Mouse (Mus musculus) spleen, postnatal 10 days (tissue): ENCODE data around the gene Sla2.
"Not testable (repeated sequence)": the region's sequence is repeated elsewhere in the genome, so short reads cannot be mapped to it uniquely, and the experiment has no call there.

Experiments used
- DNase-seq, 2 experiments: peaks; one replicate each; pipeline ENCODE4 v3.0.0; 2021 to 2022; ENCODE audit warnings: low spot score in 2 of 2

The Sla2 gene

DNA sequence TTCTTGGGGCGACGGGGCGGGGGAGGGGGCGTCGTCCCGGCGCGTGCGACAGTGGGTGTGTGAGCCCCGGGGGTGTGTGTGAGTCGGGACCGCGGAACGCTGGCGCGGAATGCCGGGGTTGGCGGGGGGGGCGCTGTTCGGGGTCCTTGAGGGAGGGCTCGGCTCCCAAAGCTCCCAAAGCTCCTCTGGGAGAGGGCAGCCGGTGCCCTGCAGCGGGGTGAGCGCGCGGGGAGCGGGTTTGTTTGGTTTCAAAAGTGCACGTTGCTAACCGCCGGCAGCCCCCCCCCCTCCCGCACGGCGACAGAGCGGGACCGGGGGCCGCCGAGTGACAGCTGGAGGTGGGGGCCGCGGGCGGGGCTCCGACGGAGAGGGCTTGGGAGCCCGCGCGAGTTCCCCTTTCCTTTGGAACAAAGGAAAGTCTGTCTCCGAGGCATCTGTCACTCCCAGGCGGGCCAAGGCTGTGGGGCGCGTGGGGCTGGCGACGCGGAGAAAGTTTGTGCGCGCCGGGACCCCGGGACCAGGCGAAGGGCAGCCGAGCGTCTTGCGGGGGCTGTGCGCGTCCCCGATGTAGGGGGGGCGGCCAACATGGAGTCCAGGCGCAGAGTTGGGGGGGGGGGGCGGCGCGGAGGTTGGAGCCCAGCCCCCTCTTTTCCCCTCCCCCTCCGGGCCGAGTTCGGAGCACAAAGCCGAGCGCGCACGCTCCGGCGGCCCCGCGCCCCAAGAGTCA, 46.5 kb downstream of the Sla2 start:
- peak; percentile 28 to 47 for DNase-seq

- peak; percentile 45 to 76 for DNase-seq
Observed at GRCm38 (mm10) chr2:156839319-156840191, 47.4 kb downstream of the Sla2 start, which contains the start of gene Tgif2. Tgif2 (plus strand) TSS chr2:156840007.

DNA sequence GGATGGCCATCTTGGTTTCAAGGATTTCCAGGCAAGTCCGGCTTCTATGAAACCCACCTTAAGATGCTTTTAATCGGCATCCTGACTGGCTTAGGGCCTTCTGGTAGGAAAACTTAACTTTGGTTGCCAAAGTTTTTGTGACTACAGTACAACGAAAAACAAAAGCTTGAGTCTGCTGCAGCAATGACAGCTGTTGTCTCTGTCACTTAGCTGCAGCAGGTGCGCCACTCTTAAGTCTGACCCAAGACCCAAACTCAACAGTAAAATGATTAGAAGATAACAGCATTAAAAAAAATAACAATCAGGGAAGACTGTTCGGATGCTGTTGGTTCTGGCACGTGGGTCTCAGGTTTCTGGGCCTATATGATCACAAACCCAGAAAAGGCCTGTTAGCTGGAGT, 48.2 kb downstream of the Sla2 start:
- DNase-seq: no peak

DNA sequence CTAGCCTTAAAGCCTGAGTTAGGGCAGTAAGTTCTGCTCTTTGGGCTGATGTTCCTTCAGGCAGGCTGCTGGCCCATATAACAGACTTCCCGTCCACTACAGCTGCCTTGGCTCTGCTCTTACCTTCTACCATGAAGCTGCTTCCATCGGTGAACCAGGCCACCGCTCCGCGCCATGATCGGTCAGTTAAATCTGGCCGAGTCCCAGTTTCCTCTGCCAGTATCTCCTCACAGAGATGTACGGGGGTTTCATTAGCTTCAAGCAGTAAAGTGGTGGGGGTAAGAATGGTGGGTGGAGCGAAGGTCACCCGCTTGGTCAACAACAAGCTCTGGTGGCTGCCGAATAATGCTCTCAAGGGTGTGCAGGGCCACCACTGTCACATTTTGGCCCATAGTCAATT, 52.7 kb downstream of the Sla2 start:
- DNase-seq: no peak

- not testable (repeated sequence) for DNase-seq
Observed at GRCm38 (mm10) chr2:156825128-156825527, 61.9 kb downstream of the Sla2 start.
